Mouse (Mus musculus) kidney, adult 18-20 months (tissue): ENCODE data around the gene Chchd3.
A peak's percentile ranks its signal among the peaks of the same experiment; 100 is the strongest.

Source experiments
- DNase-seq: peaks from one replicate; pipeline ENCODE4 v3.0.0; 2021

The Chchd3 gene

GRCm38 (mm10) chr6:33001271-33001670 lies 58.8 kb downstream of the Chchd3 start:
- DNase-seq = peak; percentile 43

- DNase-seq = no peak
Measured at GRCm38 (mm10) chr6:32996597-32996996, 63.5 kb downstream of the Chchd3 start.

GRCm38 (mm10) chr6:32993847-32994246 lies 66.2 kb downstream of the Chchd3 start:
- DNase-seq = no peak

- peak; percentile 28 for DNase-seq
Measured at GRCm38 (mm10) chr6:32990061-32990633, 69.9 kb downstream of the Chchd3 start.

GRCm38 (mm10) chr6:32988561-32988960 lies 71.5 kb downstream of the Chchd3 start:
- no peak for DNase-seq

- no peak for DNase-seq
Measured at GRCm38 (mm10) chr6:32983876-32984275, 76.2 kb downstream of the Chchd3 start.

GRCm38 (mm10) chr6:32981253-32981652 lies 78.8 kb downstream of the Chchd3 start:
- DNase-seq = no peak

- peak; percentile 44 for DNase-seq
Measured at GRCm38 (mm10) chr6:32978811-32979210, 81.2 kb downstream of the Chchd3 start.

- no peak for DNase-seq
Measured at GRCm38 (mm10) chr6:32971926-32972325, 88.1 kb downstream of the Chchd3 start.

- DNase-seq = no peak
Measured at GRCm38 (mm10) chr6:32968971-32969370, 91.1 kb downstream of the Chchd3 start.

- DNase-seq = no peak
Measured at GRCm38 (mm10) chr6:32962048-32962447, 98.0 kb downstream of the Chchd3 start.

GRCm38 (mm10) chr6:32961477-32961876 lies 98.6 kb downstream of the Chchd3 start:
- no peak for DNase-seq

- DNase-seq = no peak
Measured at GRCm38 (mm10) chr6:32959816-32960550, 100.1 kb downstream of the Chchd3 start.

GRCm38 (mm10) chr6:32955481-32955880 lies 104.6 kb downstream of the Chchd3 start:
- no peak for DNase-seq

GRCm38 (mm10) chr6:32950973-32951372 lies 109.1 kb downstream of the Chchd3 start:
- DNase-seq = no peak

- DNase-seq = no peak
Measured at GRCm38 (mm10) chr6:32949702-32950101, 110.4 kb downstream of the Chchd3 start.

- no peak for DNase-seq
Measured at GRCm38 (mm10) chr6:32947225-32947624, 112.8 kb downstream of the Chchd3 start.

GRCm38 (mm10) chr6:32944956-32945355 lies 115.1 kb downstream of the Chchd3 start:
- no peak for DNase-seq

GRCm38 (mm10) chr6:32943651-32944050 lies 116.4 kb downstream of the Chchd3 start:
- DNase-seq = no peak

GRCm38 (mm10) chr6:32940299-32940698 lies 119.8 kb downstream of the Chchd3 start:
- DNase-seq = no peak

- DNase-seq = no peak
Measured at GRCm38 (mm10) chr6:32937643-32938042, 122.4 kb downstream of the Chchd3 start.

GRCm38 (mm10) chr6:32936794-32937193 lies 123.3 kb downstream of the Chchd3 start:
- no peak for DNase-seq

- DNase-seq = no peak
Measured at GRCm38 (mm10) chr6:32936365-32936764, 123.7 kb downstream of the Chchd3 start.

- no peak for DNase-seq
Measured at GRCm38 (mm10) chr6:32935576-32935975, 124.5 kb downstream of the Chchd3 start.
